Mouse (Mus musculus) heart, adult 8-10 months (tissue): ENCODE results near the gene Tmem256. TPM values are rescaled to one million over a fixed set of nuclear protein-coding genes. Genes with fewer than 3 reads are reported as not detected.
A peak's percentile ranks its signal among the peaks of the same experiment; 100 is the strongest.

Experiments used
- DNase-seq: peaks from one replicate; pipeline ENCODE4 v3.0.0; 2022; ENCODE audit warnings: low spot score
- total RNA-seq, 4 experiments: library from RNA; stranded (reverse); gene quantifications; 2 replicates each; pipeline ENCODE4 v1.2.4; 2022

The Tmem256 gene
- 100 to 1,000 TPM; 193 to 338 (median 283) TPM for total RNA-seq

DNA sequence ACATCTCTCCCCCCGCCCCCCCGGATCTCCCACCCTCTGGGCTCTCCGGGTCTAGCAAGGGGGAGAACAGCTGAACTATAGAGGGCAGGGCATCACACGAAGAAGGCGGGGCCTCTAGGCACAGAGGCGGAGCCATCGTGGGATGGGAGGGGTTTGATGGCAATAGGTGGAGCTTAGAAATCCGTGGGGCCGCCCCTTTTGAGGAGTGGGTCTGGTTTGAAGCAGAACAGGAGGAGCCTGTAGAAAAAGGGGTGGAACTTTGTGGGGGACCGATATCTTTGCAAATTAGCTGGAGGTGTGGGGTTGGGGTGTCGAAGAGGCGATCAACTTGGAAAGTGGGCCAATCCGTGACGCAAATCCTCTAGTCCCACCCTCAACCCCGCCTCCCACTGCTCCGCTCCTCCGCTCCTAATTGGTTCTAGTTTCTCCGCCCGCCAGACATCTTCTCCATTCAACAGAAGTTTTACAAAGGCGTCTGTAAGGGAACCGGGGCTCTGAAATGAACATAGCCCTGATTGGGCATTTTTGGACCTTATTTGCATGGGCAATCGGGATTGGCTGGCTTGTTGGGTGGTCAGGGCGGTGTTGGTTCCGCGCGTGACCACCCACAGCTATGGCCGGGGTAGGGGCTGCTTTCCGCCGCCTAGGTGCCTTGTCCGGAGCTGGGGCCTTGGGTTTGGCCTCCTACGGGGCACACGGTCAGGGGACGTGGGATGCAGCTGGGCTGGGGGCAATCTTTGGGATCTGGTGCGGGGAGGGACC, at the start of gene Tmem256:
Gene Tmem256, plus strand, starts transcription at position 563 of the 762 bp plus-strand sequence.
- DNase-seq: peak; percentile 98

DNA sequence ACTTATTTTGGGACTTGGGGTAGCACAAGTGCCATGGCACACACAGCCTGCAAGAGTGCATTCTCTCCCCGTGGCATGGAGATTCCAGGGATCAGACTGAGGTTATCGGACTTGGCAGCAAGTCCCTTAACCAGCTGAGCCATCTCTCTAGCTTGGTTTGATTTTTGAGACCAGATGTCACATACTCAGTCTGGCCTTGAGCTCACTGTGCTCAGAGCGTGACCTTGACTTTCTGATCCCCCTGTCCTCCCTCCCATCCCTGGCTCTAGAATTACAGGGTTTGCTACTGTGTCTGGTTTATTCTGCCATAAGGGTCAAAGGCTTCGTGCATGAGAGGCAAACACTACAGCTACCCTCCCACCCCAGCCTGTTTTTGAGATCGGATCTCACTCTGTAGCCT, 48.9 kb upstream of the Tmem256 start:
- no peak for DNase-seq

GRCm38 (mm10) chr11:69791420-69791819, 46.9 kb upstream of the Tmem256 start:
- no peak for DNase-seq

DNA sequence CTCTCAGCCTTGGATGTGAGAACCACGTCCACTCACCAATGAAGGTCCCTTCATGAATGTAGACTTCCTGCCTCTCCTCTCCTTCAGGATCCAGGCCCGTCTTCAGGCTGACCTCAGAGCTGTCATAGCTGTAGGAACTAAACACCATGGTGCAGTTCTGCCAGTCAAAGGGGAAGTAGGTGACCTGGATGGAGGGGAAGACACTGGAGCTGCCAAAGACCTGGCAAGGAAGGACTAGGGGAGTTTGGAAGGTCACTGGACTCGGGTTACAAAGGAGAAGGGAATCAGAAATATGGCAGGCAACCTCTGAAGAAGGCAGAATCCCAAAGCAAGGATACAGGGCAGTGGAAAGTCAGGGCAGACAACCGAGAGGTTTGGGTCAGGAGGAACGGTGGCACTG, 44.9 kb upstream of the Tmem256 start:
- DNase-seq: no peak

- DNase-seq: peak; percentile 97
Observed at GRCm38 (mm10) chr11:69795168-69795982, 42.9 kb upstream of the Tmem256 start, which contains the start of gene Chrnb1. Gene Chrnb1, minus strand, starts transcription at chr11:69795943.

GRCm38 (mm10) chr11:69795983-69796435, 42.3 kb upstream of the Tmem256 start:
- no peak for DNase-seq

DNA sequence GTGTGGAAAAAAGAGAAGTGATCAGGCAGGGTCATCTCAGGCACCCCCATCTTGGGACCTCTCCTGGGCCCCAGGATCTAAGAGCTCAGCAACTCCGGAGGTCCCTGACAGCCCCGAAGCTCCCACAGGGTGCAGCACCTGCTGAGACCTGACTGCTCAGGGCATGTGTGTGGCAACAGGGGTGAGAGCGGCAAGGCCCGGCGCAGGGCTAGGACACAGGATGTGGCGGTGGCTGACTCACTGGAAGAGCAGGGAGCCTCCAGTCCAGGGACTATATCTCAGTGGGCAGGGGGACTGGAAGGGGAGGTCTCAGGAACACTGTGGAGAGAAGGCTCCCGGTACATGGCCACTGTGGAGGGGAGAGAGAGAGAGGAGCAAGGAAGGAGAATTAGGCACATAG, 40.4 kb upstream of the Tmem256 start:
- DNase-seq: no peak

- DNase-seq: no peak
Observed at GRCm38 (mm10) chr11:69799394-69800137, 38.7 kb upstream of the Tmem256 start.

DNA sequence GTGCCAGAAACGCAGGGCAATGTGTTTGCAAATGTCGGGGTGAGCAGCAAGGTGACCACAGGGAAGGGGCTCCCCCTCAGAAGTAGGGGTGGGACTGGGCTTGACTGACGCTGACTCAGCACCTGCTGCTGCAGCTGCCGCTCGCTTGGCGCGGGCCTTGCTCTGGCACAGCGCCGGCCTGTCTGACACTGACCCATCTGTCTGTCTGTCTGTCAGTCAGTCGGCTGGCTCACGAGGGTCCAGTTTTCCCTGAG, 38.2 kb upstream of the Tmem256 start:
- no peak for DNase-seq

DNA sequence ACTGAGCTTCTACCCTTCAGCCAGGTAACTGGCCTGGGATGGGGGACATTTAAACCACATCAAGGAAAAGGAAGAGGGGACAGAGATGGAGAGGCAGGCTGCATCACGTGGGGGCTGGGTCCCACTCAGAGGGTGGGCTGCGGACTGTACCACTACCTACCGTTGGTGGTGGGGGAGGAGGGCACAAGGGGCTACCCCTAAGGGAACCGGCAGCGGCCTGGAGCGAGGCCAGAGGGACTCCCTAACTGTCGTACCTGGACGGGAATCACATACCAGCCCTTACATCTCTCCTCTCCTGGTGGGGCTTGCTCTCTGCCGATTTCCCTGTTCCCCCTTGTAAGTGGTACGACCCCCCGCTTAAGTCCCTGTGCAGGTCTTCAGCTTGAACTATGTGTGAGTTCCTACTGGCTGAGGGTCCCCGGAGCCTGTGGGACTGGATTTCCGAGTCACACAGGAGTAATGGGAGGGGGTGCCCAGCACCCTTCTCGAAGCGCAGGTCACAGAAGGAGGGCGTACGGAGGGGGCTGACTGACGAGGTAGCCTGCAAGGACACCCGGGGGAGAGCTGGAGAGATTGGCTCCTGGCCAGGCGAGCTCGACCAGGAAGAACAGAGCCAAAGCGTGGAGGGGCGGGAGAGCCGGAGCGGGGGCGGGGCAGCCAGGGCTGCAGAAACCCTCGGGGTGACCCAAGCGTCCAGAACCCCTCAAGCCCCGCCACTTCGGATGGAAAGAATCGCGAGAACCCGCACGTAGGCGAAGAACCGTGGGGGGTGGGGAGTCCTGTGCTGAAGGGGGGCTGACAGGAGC, 37.7 kb upstream of the Tmem256 start:
- no peak for DNase-seq

DNA sequence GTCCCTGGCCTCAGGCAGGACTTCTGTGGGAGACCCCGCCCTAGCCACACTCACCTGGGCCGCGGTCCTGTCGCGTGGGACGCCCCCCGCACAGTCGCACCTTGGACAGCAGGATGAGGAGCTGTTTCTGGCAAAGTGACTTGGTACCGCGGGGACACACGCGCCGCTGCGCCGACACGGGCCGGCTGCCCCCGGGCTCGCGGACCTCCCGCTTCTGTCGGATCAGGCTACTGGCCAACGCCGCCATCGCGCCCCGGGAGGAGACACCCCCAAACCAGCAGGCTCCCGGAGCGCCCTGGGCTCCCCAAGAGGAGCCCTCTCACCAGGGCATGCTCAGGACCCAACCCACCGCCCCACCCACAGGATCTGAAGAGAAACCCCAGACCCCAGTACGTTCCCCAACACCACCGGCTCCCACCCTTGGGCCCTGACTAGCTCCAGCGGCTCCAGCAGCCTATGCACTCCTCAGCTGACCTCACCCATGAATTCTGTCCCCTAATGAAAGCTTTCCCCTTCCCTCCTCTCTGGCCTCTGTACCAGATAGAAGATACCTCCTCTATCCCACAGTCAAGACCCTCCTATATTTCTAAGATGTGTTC, 36.8 kb upstream of the Tmem256 start, which contains the start of gene Fgf11:
Gene Fgf11, minus strand, starts transcription at position 479 of the 599 bp plus-strand sequence.
- DNase-seq: no peak

DNA sequence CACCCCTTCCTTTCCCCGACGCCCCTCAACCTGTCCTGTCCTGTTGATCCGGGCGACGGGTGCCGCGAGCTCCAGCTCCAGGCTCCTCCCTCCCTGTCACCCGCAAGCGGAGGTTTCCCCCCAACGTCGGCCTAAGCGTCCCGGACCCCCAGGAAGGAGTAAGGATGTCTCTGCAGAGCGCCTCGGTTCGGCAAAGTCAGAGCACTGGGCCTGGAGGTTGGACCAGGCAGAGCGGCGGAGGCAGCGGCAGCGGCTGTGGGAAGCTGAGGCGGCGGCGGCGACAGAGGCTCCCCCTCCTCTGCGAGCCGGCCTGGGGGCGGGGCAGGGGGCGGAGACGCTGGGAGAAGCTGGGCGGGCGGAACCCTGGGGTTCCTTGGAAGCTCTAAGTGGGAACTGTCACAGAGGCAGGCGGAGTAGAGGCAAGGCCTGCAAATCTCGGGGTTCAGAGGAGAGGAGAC, 35.6 kb upstream of the Tmem256 start:
- peak; percentile 89 for DNase-seq

DNA sequence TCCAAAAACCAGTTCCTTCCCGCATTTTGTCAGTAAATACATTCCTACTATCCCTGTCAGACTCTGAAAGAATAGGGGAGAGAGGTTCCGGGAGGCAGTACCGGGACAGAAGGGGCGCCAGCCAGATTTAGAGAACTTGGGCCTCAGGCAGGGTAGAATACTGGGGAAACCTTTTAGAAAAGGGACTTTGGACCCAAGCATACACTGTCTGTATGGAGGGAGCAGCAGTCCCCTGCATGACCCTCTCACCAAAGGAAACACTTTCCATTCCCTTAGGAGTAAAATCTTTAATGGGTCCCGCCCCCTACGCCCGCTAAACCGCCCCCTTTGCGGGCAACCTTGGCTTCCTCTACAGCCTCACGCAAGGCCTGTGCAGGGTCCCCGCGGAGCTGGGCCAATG, 35.0 kb upstream of the Tmem256 start:
- no peak for DNase-seq

- peak; percentile 53 for DNase-seq
Observed at GRCm38 (mm10) chr11:69803786-69804651, 34.3 kb upstream of the Tmem256 start.

GRCm38 (mm10) chr11:69804652-69804940, 33.7 kb upstream of the Tmem256 start:
- no peak for DNase-seq

DNA sequence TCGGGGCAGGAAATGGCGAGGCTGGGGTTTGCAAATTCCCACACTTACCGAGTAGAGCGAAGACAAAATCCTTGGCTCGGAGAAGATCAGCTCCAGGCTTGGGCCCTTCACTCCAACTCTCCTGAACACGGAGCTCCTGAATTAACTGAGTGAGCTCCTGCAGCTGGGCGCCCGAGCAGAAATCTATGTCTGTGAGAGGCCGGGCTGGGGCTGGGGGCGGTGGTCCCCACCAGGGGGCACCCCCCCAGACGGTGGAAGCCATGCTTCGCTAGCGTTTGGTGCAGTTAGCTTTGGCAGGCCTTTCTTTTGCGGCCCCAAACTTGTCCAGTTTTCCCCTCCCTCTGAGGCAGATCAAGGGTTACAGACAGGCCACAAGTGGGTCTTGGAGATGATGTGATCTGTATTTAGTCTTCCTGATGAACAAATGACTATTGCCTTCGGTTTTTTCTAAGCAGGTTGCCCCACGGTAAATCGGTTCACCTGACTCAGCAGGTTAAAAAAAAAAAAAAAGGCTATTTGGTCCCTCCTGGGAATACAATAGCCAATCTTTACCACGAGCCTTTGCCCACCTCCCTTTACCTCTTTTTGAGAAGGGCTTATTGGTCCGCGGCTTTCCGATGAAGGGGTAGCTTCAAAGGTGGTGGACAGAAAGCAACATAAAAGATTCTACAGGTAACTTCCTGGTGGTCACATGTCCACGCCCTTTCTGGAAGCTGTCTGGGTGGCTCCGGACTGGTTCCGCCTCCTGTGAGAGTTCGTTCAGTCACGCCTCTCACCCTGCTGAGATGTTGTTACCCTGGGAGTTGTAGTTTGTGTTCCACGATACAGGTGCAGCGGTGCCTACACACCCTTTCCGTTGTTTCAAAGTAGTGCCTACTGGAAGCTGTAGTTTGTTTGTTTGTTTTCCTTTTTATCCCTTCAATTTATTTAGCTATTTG, 33.1 kb upstream of the Tmem256 start, which contains the start of gene Tmem102:
Gene Tmem102, minus strand, starts transcription at position 653 of the 938 bp plus-strand sequence.
- no peak for DNase-seq

DNA sequence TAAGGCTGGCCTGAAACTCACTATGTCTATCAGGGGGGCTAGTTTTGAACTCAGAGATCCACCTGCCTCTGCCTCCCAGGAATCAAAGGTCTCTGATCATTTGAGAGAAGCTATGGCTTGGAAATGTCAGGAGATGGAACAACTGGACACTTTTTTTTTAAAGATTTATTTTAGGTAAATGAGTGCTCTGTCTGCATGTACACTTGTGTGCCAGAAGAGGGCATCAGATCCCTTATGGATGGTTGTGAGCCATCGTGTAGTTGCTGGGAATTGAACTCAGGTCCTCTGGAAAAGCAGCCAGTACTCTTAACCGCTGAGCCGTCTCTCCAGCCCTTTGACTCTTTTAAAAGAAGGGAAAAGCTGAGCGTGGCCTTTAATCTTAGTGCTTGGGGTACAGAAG, 31.9 kb upstream of the Tmem256 start:
- no peak for DNase-seq

- no peak for DNase-seq
Observed at GRCm38 (mm10) chr11:69807641-69808040, 30.7 kb upstream of the Tmem256 start.

- DNase-seq: no peak
Observed at GRCm38 (mm10) chr11:69810280-69810679, 28.0 kb upstream of the Tmem256 start.
